Mouse (Mus musculus) cortical plate, adult 2 months (tissue): ENCODE measurements around the gene Ly6g6e.

Experiments
- CTCF ChIP-seq: fragments of 200-500 bp; IDR thresholded peaks from 2 replicates; pipeline ENCODE4 v1.5.1; 2011; ENCODE audit warnings: mild to moderate bottlenecking, control low read depth, low read length; ENCODE audit not compliant: insufficient read depth; ENCODE audit errors: extremely low read depth
- POLR2A ChIP-seq: fragments of 200-500 bp; IDR thresholded peaks from 2 replicates; pipeline ENCODE4 v1.6.1; 2011; ENCODE audit warnings: mild to moderate bottlenecking, low read length, control low read depth; ENCODE audit not compliant: insufficient read depth; ENCODE audit errors: extremely low read depth

- peak; percentile 29; the same call in 1 of the 2 replicates for TF ChIP-seq POLR2A
- peak; percentile 39 for TF ChIP-seq CTCF
Measured at GRCm38 (mm10) chr17:35121871-35122303, 45.2 kb downstream of the Ly6g6e start, which contains the start of gene Csnk2b.
